Mouse (Mus musculus): Measurements from ENCODE around the gene Pla2g7. TPM values are rescaled to one million over a fixed set of nuclear protein-coding genes. Genes with fewer than 3 reads are reported as not detected.

The Pla2g7 gene
- polyA plus RNA-seq, 1 experiment, result 13.5 TPM

- Histone ChIP-seq H3K9me3 (replicated peaks; ENCODE audit: control insufficient read depth, insufficient read depth, low read length, poor library complexity, severe bottlenecking) (no peaks in the 10 kb centered on the region), H3K36me3 (ENCODE audit: control insufficient read depth, insufficient read depth, low read length, poor library complexity, severe bottlenecking) (no peaks in the 10 kb centered on the region), H3K4me3 (ENCODE audit: low read depth, low read length) (no peak overlapping the region), H3K4me1 (ENCODE audit: control insufficient read depth, insufficient read depth, low read length) (peaks cover 2% of the 10 kb centered on the region), H3K27ac (ENCODE audit: insufficient read depth, low read length) (no peak overlapping the region), H3K9ac (ENCODE audit: low read depth, poor library complexity, severe bottlenecking) (no peak overlapping the region), H3K27me3 (ENCODE audit: control insufficient read depth, insufficient read depth, low read length, poor library complexity, severe bottlenecking) (no peaks in the 10 kb centered on the region)
- TF ChIP-seq POLR2A (IDR thresholded peaks at IDR 0.05; ENCODE audit: insufficient read depth, low read length) (no peak), CTCF (IDR thresholded peaks at IDR 0.05; ENCODE audit: low read depth, low read length) (no peak), EP300 (IDR thresholded peaks at IDR 0.05; ENCODE audit: insufficient read depth, low read depth, low read length) (no peak)
Measured at GRCm38 (mm10) chr17:43587278-43587677, 19.4 kb downstream of the Pla2g7 start.

DNA sequence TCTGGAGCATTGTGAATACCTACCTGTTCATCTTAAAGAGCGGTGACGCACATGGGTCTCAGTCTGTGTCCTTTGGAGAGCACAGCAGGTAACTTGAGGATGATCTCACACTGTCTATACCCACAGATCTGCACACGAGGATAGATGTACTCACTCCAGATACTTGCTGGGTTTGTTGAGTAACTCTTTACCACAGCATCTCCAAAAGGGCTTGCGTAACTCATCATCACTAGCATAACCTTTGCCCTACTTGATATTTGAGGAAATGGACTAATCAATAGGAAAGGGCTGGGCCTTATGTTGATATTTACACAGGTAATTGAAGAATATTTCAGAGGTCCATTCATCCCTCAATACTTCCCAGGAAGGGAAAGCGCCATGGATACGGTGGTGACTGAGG is 21.9 kb downstream of the Pla2g7 start:
- Histone ChIP-seq H3K36me3 (ENCODE audit: control insufficient read depth, insufficient read depth, low read length, poor library complexity, severe bottlenecking) (no peaks in the 10 kb centered on the region), H3K4me1 (ENCODE audit: control insufficient read depth, insufficient read depth, low read length) (no peaks in the 10 kb centered on the region), H3K27me3 (ENCODE audit: control insufficient read depth, insufficient read depth, low read length, poor library complexity, severe bottlenecking) (no peaks in the 10 kb centered on the region), H3K9ac (ENCODE audit: low read depth, poor library complexity, severe bottlenecking) (no peak overlapping the region), H3K4me3 (ENCODE audit: low read depth, low read length) (no peak overlapping the region), H3K9me3 (replicated peaks; ENCODE audit: control insufficient read depth, insufficient read depth, low read length, poor library complexity, severe bottlenecking) (no peaks in the 10 kb centered on the region), H3K27ac (ENCODE audit: insufficient read depth, low read length) (no peak overlapping the region)
- TF ChIP-seq EP300 (IDR thresholded peaks at IDR 0.05; ENCODE audit: insufficient read depth, low read depth, low read length) (no peak), CTCF (IDR thresholded peaks at IDR 0.05; ENCODE audit: low read depth, low read length) (no peak), POLR2A (IDR thresholded peaks at IDR 0.05; ENCODE audit: insufficient read depth, low read length) (no peak)

GRCm38 (mm10) chr17:43590531-43590930 is 22.6 kb downstream of the Pla2g7 start:
- no peaks in the 10 kb centered on the region for H3K9me3 ChIP-seq (replicated peaks; ENCODE audit: control insufficient read depth, insufficient read depth, low read length, poor library complexity, severe bottlenecking)
- no peaks in the 10 kb centered on the region for H3K36me3 ChIP-seq (ENCODE audit: control insufficient read depth, insufficient read depth, low read length, poor library complexity, severe bottlenecking)
- no peak overlapping the region for H3K4me3 ChIP-seq (ENCODE audit: low read depth, low read length)
- TF ChIP-seq EP300 (IDR thresholded peaks at IDR 0.05; ENCODE audit: insufficient read depth, low read depth, low read length), result no peak
- TF ChIP-seq POLR2A (IDR thresholded peaks at IDR 0.05; ENCODE audit: insufficient read depth, low read length), result no peak
- no peak for TF ChIP-seq CTCF (IDR thresholded peaks at IDR 0.05; ENCODE audit: low read depth, low read length)
- no peak overlapping the region for H3K9ac ChIP-seq (ENCODE audit: low read depth, poor library complexity, severe bottlenecking)
- no peaks in the 10 kb centered on the region for H3K27me3 ChIP-seq (ENCODE audit: control insufficient read depth, insufficient read depth, low read length, poor library complexity, severe bottlenecking)
- no peak overlapping the region for H3K27ac ChIP-seq (ENCODE audit: insufficient read depth, low read length)
- no peaks in the 10 kb centered on the region for H3K4me1 ChIP-seq (ENCODE audit: control insufficient read depth, insufficient read depth, low read length)

GRCm38 (mm10) chr17:43592296-43593291 is 24.7 kb downstream of the Pla2g7 start:
- Histone ChIP-seq H3K27me3 (ENCODE audit: control insufficient read depth, insufficient read depth, low read length, poor library complexity, severe bottlenecking) (no peaks in the 10 kb centered on the region), H3K4me3 (ENCODE audit: low read depth, low read length) (no peak overlapping the region), H3K9me3 (replicated peaks; ENCODE audit: control insufficient read depth, insufficient read depth, low read length, poor library complexity, severe bottlenecking) (no peaks in the 10 kb centered on the region), H3K27ac (ENCODE audit: insufficient read depth, low read length) (no peak overlapping the region), H3K9ac (ENCODE audit: low read depth, poor library complexity, severe bottlenecking) (no peak overlapping the region), H3K36me3 (ENCODE audit: control insufficient read depth, insufficient read depth, low read length, poor library complexity, severe bottlenecking) (no peaks in the 10 kb centered on the region), H3K4me1 (ENCODE audit: control insufficient read depth, insufficient read depth, low read length) (no peaks in the 10 kb centered on the region)
- TF ChIP-seq CTCF (IDR thresholded peaks at IDR 0.05; ENCODE audit: low read depth, low read length) (no peak), POLR2A (IDR thresholded peaks at IDR 0.05; ENCODE audit: insufficient read depth, low read length) (no peak), EP300 (IDR thresholded peaks at IDR 0.05; ENCODE audit: insufficient read depth, low read depth, low read length) (no peak)

GRCm38 (mm10) chr17:43597742-43598141 is 29.8 kb downstream of the Pla2g7 start:
- Histone ChIP-seq H3K9me3 (replicated peaks; ENCODE audit: control insufficient read depth, insufficient read depth, low read length, poor library complexity, severe bottlenecking) (no peaks in the 10 kb centered on the region), H3K36me3 (ENCODE audit: control insufficient read depth, insufficient read depth, low read length, poor library complexity, severe bottlenecking) (no peaks in the 10 kb centered on the region), H3K27ac (ENCODE audit: insufficient read depth, low read length) (no peak overlapping the region), H3K9ac (ENCODE audit: low read depth, poor library complexity, severe bottlenecking) (no peak overlapping the region), H3K4me1 (ENCODE audit: control insufficient read depth, insufficient read depth, low read length) (no peaks in the 10 kb centered on the region), H3K4me3 (ENCODE audit: low read depth, low read length) (no peak overlapping the region), H3K27me3 (ENCODE audit: control insufficient read depth, insufficient read depth, low read length, poor library complexity, severe bottlenecking) (no peaks in the 10 kb centered on the region)
- TF ChIP-seq POLR2A (IDR thresholded peaks at IDR 0.05; ENCODE audit: insufficient read depth, low read length) (no peak), EP300 (IDR thresholded peaks at IDR 0.05; ENCODE audit: insufficient read depth, low read depth, low read length) (no peak), CTCF (IDR thresholded peaks at IDR 0.05; ENCODE audit: low read depth, low read length) (peak; percentile 41)

GRCm38 (mm10) chr17:43598706-43599105 is 30.8 kb downstream of the Pla2g7 start:
- Histone ChIP-seq H3K36me3 (ENCODE audit: control insufficient read depth, insufficient read depth, low read length, poor library complexity, severe bottlenecking) (no peaks in the 10 kb centered on the region), H3K9ac (ENCODE audit: low read depth, poor library complexity, severe bottlenecking) (no peak overlapping the region), H3K4me3 (ENCODE audit: low read depth, low read length) (no peak overlapping the region), H3K9me3 (replicated peaks; ENCODE audit: control insufficient read depth, insufficient read depth, low read length, poor library complexity, severe bottlenecking) (no peaks in the 10 kb centered on the region), H3K27ac (ENCODE audit: insufficient read depth, low read length) (no peak overlapping the region), H3K27me3 (ENCODE audit: control insufficient read depth, insufficient read depth, low read length, poor library complexity, severe bottlenecking) (no peaks in the 10 kb centered on the region), H3K4me1 (ENCODE audit: control insufficient read depth, insufficient read depth, low read length) (no peaks in the 10 kb centered on the region)
- TF ChIP-seq POLR2A (IDR thresholded peaks at IDR 0.05; ENCODE audit: insufficient read depth, low read length) (no peak), EP300 (IDR thresholded peaks at IDR 0.05; ENCODE audit: insufficient read depth, low read depth, low read length) (no peak), CTCF (IDR thresholded peaks at IDR 0.05; ENCODE audit: low read depth, low read length) (no peak)
